Mouse (Mus musculus) splenic B cell, adult 2 months (primary cell): Measurements from ENCODE around the gene Dusp14.

ENCODE experiments used
- DNase-seq: peaks from one replicate; pipeline ENCODE4 v3.0.0-alpha.2; 2011; ENCODE audit warnings: low read depth, low spot score
- H3K27me3 ChIP-seq: 2 replicates; pipeline ENCODE4 v1.6.1; 2012; ENCODE audit warnings: mild to moderate bottlenecking, low read length, moderate library complexity, mixed read lengths; ENCODE audit not compliant: control insufficient read depth, poor library complexity, insufficient read depth, severe bottlenecking
- H3K36me3 ChIP-seq: 2 replicates; pipeline ENCODE4 v1.6.1; 2012; ENCODE audit warnings: mild to moderate bottlenecking, low read length, moderate library complexity, mixed read lengths; ENCODE audit not compliant: control insufficient read depth, poor library complexity, insufficient read depth, severe bottlenecking

Gene Dusp14

GRCm38 (mm10) chr11:84013105-84013504 lies 56.0 kb downstream of the Dusp14 start:
- no peak for DNase-seq
- peaks cover 3% of the 10 kb centered on the region; the same call in 1 of the 2 replicates for H3K36me3 ChIP-seq
- H3K27me3 ChIP-seq, result no peaks in the 10 kb centered on the region

GRCm38 (mm10) chr11:84011576-84011975 lies 57.5 kb downstream of the Dusp14 start:
- Histone ChIP-seq H3K36me3 (peaks cover 3% of the 10 kb centered on the region; the same call in 1 of the 2 replicates), H3K27me3 (no peaks in the 10 kb centered on the region)
- no peak for DNase-seq

DNA sequence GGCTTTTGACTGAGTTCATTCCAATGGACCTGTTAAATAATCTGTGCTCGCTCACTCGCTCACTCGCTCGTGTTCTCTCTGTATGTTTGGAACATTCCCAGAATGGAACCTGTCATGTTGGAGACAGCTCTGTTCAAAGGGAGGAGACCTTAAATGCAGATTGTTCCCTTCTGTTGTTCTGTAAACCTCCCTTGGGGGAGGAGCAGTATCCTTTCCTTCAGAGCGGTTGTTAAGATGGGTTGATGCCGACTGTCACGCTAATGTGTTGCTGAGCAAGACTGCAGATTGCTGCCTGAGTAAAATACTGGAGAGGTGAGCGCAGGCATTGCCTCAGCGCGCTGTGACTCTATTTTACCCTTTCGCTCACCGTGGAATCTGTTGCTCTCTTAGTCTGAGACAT lies 58.0 kb downstream of the Dusp14 start:
- peaks cover 3% of the 10 kb centered on the region; the same call in 1 of the 2 replicates for H3K36me3 ChIP-seq
- DNase-seq, result no peak
- no peaks in the 10 kb centered on the region for H3K27me3 ChIP-seq

DNA sequence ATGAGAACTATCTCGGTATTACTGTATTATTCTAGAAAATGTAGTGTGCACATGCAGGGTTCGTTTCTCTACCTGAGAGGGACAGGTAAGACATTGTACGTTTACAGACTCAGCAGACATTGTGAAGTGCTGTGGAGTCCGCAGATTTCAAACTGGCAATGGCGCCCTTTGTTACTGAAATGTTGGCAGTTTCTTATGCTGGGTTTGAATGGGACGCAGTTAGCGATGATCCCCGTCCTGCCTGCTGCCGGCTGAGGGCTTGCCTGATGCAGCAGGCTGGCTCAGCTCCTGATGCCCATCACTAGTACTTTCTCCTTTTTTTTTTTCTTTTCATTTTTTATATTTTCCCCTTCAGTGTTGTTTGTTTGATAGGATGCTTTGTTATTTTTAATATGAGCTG lies 58.6 kb downstream of the Dusp14 start:
- DNase-seq, result no peak

GRCm38 (mm10) chr11:84009001-84009400 lies 60.1 kb downstream of the Dusp14 start:
- H3K27me3 ChIP-seq, result no peaks in the 10 kb centered on the region
- H3K36me3 ChIP-seq, result peaks cover 3% of the 10 kb centered on the region; the same call in 1 of the 2 replicates
- DNase-seq, result peak; percentile 5

More for the DNA sequence above, 58.6 kb downstream of the Dusp14 start:
- Histone ChIP-seq H3K36me3 (peaks cover 3% of the 10 kb centered on the region; the same call in 1 of the 2 replicates), H3K27me3 (no peaks in the 10 kb centered on the region)

- Histone ChIP-seq H3K36me3 (peaks cover 9% of the 10 kb centered on the region; the same call in 1 of the 2 replicates), H3K27me3 (no peaks in the 10 kb centered on the region; the same call in 1 of the 2 replicates)
- DNase-seq, result no peak
These were observed 65.1 kb downstream of the Dusp14 start for GRCm38 (mm10) chr11:84003986-84004385.

DNA sequence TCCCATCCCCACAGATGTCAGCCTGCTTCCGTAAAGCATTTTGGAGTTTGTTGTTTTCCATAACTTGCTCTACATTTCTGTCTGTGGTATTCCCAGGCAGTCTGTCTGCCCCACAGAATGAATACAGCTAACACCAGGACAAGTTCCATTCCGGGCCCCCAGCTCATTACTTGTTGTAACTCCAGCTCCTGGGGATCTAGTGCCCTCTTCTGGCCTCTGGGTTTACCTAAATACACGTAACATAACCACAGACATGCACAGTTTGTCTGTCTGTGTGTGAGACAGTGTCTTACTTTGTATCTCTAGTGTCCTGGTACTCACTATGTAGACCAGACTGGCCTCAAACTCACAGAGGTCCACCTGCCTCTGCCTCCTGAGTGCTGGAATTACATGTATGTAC lies 67.8 kb downstream of the Dusp14 start:
- DNase-seq, result peak; percentile 2
- Histone ChIP-seq H3K27me3 (no peaks in the 10 kb centered on the region; the same call in 1 of the 2 replicates), H3K36me3 (peaks cover 14% of the 10 kb centered on the region; the same call in 1 of the 2 replicates)

DNA sequence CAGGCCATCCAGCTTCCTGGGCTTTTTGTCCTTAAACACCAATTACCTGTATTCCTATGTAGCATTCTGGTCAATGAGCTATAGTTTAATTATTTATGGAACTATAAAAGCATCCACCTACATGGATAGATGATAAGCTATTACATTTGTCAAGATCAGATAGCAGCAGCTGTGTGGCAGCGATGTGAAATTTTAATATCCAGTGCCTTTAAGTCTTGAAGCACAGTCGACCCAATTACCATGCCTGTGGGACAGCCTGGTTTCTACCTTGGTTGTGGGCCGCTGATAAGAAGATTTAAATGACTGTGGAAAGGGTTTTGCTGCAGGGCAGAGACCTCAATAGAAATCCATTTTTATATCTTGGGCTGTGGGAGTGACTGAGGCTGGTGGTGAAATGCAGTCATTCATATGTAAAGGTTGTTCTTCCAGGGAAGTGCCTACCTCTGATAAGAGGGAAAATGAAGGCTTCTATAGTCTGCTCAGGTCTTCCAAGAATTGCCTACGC lies 69.6 kb downstream of the Dusp14 start:
- DNase-seq, result no peak
- Histone ChIP-seq H3K36me3 (peaks cover 18% of the 10 kb centered on the region), H3K27me3 (no peaks in the 10 kb centered on the region; the same call in 1 of the 2 replicates)

DNA sequence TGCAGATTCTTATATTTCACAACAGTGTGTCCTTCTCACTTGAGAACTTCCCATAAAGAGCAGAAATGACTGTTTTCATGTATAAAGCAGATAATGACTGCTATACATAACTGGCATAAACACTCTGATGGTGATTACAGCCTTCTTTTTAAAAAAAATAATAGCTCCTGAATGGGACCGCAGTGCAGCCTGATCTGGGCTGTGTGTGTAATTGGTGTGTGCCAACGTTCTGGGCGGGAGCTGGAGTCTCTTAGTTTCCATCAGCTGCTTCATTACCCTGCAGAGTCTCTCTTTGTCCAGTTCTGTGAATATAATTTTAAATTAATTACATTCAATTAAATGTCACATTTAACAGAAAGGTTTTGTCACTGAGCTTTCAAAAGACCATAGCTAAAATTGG lies 70.1 kb downstream of the Dusp14 start:
- DNase-seq, result no peak
- Histone ChIP-seq H3K36me3 (peaks cover 18% of the 10 kb centered on the region), H3K27me3 (no peaks in the 10 kb centered on the region; the same call in 1 of the 2 replicates)
